Mouse (Mus musculus): ENCODE data around the gene Fam196b. TPM values are rescaled to one million over a fixed set of nuclear protein-coding genes. Genes with fewer than 3 reads are reported as not detected.

The Fam196b gene
- total RNA-seq, 1 experiment = 0.36 TPM

DNA sequence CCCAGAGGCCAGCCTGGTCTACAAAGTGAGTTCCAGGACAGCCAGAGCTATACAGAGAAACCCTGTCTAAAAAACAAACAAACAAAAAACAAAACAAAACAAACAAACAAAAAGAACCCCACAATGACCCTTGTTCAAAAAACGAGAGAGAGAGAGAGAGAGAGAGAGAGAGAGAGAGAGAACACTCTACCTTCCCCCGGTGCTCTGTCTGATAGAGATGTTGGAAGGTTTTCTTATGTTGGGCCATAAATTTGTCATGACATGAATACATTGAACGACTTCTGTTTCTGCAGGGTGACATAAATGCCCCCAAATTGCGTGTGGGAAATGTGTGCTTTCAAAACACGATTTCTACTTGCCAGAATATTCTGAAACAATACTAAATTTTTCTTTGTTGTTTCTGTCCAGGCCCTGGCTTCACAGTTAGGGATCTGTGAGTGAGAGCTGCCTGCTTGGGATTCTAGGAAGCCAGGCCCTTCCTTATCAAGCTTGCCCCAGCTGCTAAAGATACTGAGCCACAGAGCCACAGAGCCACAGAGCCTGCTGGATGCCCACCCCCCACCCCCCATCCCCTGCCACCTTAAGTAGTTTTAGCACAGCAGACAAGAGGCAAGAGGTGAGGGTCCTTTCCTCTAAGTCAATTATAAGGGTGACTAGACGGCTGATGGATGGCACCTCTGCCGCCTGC, 17.9 kb downstream of the Fam196b start:
- no peaks in the 10 kb centered on the region for H3K4me1 ChIP-seq (ENCODE audit: control insufficient read depth in 2 of 2, insufficient read depth in 2 of 2, low read length in 2 of 2, poor library complexity in 1 of 2)
- H3K27ac ChIP-seq (ENCODE audit: insufficient read depth, low read depth, low read length, poor library complexity, severe bottlenecking) = no peak overlapping the region
- H3K9ac ChIP-seq (ENCODE audit: insufficient read depth, low read depth, low read length, poor library complexity, severe bottlenecking) = no peak overlapping the region
- in situ Hi-C loops (cut with MboI; ENCODE audit: low sequenced_read_pairs in 2 of 2, unreplicated experiment in 2 of 2) = no loop called here
- no peaks in the 10 kb centered on the region for H3K9me3 ChIP-seq (ENCODE audit: control insufficient read depth, insufficient read depth, low read depth, low read length)
- H3K4me3 ChIP-seq (ENCODE audit: insufficient read depth in 1 of 2, low read depth in 1 of 2, low read length in 2 of 2, poor library complexity in 1 of 2, severe bottlenecking in 1 of 2) = no peak overlapping the region
- no peak for DNase-seq (ENCODE audit: low read depth, low spot score)
- H3K36me3 ChIP-seq (ENCODE audit: control insufficient read depth, insufficient read depth, low read length, poor library complexity, severe bottlenecking) = no peaks in the 10 kb centered on the region
- no peak for TF ChIP-seq ZC3H11A (IDR thresholded peaks at IDR 0.05; ENCODE audit: borderline replicate concordance, low read depth, low read length)
- no peak for TF ChIP-seq CHD2 (IDR thresholded peaks at IDR 0.05; ENCODE audit: low read depth, low read length)
- no peak for TF ChIP-seq HCFC1 (IDR thresholded peaks at IDR 0.05; ENCODE audit: borderline replicate concordance, insufficient read depth, low read length)
- no peak for TF ChIP-seq ZNF384 (IDR thresholded peaks at IDR 0.05; ENCODE audit: low read depth, low read length)
- no peak for TF ChIP-seq MAFK (IDR thresholded peaks at IDR 0.05; ENCODE audit: insufficient read depth, low read depth, low read length)

DNA sequence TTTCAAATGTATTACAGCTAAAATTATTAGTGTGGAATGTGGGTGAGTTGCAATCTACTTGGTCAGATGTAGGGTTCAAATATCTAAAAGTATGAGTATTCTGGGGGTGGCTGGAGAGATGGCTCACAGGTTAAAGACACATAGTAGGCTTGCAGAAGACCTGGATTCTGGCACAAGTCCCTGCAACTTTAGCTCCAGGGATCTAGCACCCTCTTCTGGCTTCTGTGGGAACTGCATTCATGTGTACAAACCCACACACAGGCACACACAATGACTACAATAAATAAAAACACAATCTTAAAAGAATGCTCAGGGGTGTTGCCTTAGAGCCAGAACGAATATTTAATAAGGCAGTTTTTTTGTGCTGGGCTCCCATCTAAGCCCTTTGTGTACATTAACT, 23.3 kb downstream of the Fam196b start:
- TF ChIP-seq ZNF384 (IDR thresholded peaks at IDR 0.05; ENCODE audit: low read depth, low read length) (no peak), CHD2 (IDR thresholded peaks at IDR 0.05; ENCODE audit: low read depth, low read length) (no peak), HCFC1 (IDR thresholded peaks at IDR 0.05; ENCODE audit: borderline replicate concordance, insufficient read depth, low read length) (no peak), MAFK (IDR thresholded peaks at IDR 0.05; ENCODE audit: insufficient read depth, low read depth, low read length) (no peak), ZC3H11A (IDR thresholded peaks at IDR 0.05; ENCODE audit: borderline replicate concordance, low read depth, low read length) (peak; percentile 78; the same call in 1 of the 2 replicates)
- Histone ChIP-seq H3K27ac (ENCODE audit: insufficient read depth, low read depth, low read length, poor library complexity, severe bottlenecking) (no peak overlapping the region), H3K4me1 (ENCODE audit: control insufficient read depth in 2 of 2, insufficient read depth in 2 of 2, low read length in 2 of 2, poor library complexity in 1 of 2) (no peaks in the 10 kb centered on the region), H3K4me3 (ENCODE audit: insufficient read depth in 1 of 2, low read depth in 1 of 2, low read length in 2 of 2, poor library complexity in 1 of 2, severe bottlenecking in 1 of 2) (no peak overlapping the region), H3K36me3 (ENCODE audit: control insufficient read depth, insufficient read depth, low read length, poor library complexity, severe bottlenecking) (no peaks in the 10 kb centered on the region), H3K9ac (ENCODE audit: insufficient read depth, low read depth, low read length, poor library complexity, severe bottlenecking) (no peak overlapping the region), H3K9me3 (ENCODE audit: control insufficient read depth, insufficient read depth, low read depth, low read length) (no peaks in the 10 kb centered on the region)
- peak; percentile 30 for DNase-seq (ENCODE audit: low read depth, low spot score)
- in situ Hi-C loops (cut with MboI; ENCODE audit: low sequenced_read_pairs in 2 of 2, unreplicated experiment in 2 of 2) = no loop called here

DNA sequence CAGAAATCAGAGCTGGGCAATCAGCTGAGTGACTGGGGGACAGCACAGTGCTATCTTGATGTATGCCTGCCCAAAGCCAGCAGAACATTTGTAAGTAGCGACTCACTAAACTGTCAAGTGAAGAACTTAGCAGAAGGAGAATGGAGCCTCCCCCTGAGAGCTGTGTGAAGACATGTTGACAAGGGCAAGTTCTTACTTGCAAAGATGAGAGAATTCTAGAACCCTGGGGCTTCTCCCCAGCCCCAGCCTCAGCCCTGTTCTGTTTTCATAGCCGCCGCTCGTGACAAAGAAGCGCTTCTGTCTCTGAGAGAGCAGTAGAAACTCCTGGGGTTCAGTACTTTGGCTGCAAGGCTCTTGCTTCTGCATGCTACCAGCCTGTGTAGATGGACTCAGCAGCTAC, 25.1 kb downstream of the Fam196b start:
- TF ChIP-seq ZNF384 (IDR thresholded peaks at IDR 0.05; ENCODE audit: low read depth, low read length) (no peak), CHD2 (IDR thresholded peaks at IDR 0.05; ENCODE audit: low read depth, low read length) (no peak), ZC3H11A (IDR thresholded peaks at IDR 0.05; ENCODE audit: borderline replicate concordance, low read depth, low read length) (no peak), HCFC1 (IDR thresholded peaks at IDR 0.05; ENCODE audit: borderline replicate concordance, insufficient read depth, low read length) (no peak), MAFK (IDR thresholded peaks at IDR 0.05; ENCODE audit: insufficient read depth, low read depth, low read length) (no peak)
- in situ Hi-C loops (cut with MboI; ENCODE audit: low sequenced_read_pairs in 2 of 2, unreplicated experiment in 2 of 2) = no loop called here
- no peak overlapping the region for H3K4me3 ChIP-seq (ENCODE audit: insufficient read depth in 1 of 2, low read depth in 1 of 2, low read length in 2 of 2, poor library complexity in 1 of 2, severe bottlenecking in 1 of 2)

GRCm38 (mm10) chr11:34343742-34344307, 29.2 kb downstream of the Fam196b start:
- TF ChIP-seq HCFC1 (IDR thresholded peaks at IDR 0.05; ENCODE audit: borderline replicate concordance, insufficient read depth, low read length) (no peak), ZNF384 (IDR thresholded peaks at IDR 0.05; ENCODE audit: low read depth, low read length) (no peak), ZC3H11A (IDR thresholded peaks at IDR 0.05; ENCODE audit: borderline replicate concordance, low read depth, low read length) (no peak), CHD2 (IDR thresholded peaks at IDR 0.05; ENCODE audit: low read depth, low read length) (no peak), MAFK (IDR thresholded peaks at IDR 0.05; ENCODE audit: insufficient read depth, low read depth, low read length) (no peak)

More for the DNA sequence above, 25.1 kb downstream of the Fam196b start:
- no peaks in the 10 kb centered on the region for H3K4me1 ChIP-seq (ENCODE audit: control insufficient read depth in 2 of 2, insufficient read depth in 2 of 2, low read length in 2 of 2, poor library complexity in 1 of 2)
- H3K36me3 ChIP-seq (ENCODE audit: control insufficient read depth, insufficient read depth, low read length, poor library complexity, severe bottlenecking) = no peaks in the 10 kb centered on the region
- H3K9me3 ChIP-seq (ENCODE audit: control insufficient read depth, insufficient read depth, low read depth, low read length) = no peaks in the 10 kb centered on the region
- DNase-seq (ENCODE audit: low read depth, low spot score) = no peak
- H3K27ac ChIP-seq (ENCODE audit: insufficient read depth, low read depth, low read length, poor library complexity, severe bottlenecking) = no peak overlapping the region
- H3K9ac ChIP-seq (ENCODE audit: insufficient read depth, low read depth, low read length, poor library complexity, severe bottlenecking) = no peak overlapping the region

More at GRCm38 (mm10) chr11:34343742-34344307, 29.2 kb downstream of the Fam196b start:
- in situ Hi-C loops (cut with MboI; ENCODE audit: low sequenced_read_pairs in 2 of 2, unreplicated experiment in 2 of 2) = no loop called here
- no peak overlapping the region for H3K4me3 ChIP-seq (ENCODE audit: insufficient read depth in 1 of 2, low read depth in 1 of 2, low read length in 2 of 2, poor library complexity in 1 of 2, severe bottlenecking in 1 of 2)
- no peak for DNase-seq (ENCODE audit: low read depth, low spot score)
- no peaks in the 10 kb centered on the region for H3K4me1 ChIP-seq (ENCODE audit: control insufficient read depth in 2 of 2, insufficient read depth in 2 of 2, low read length in 2 of 2, poor library complexity in 1 of 2)
- H3K27ac ChIP-seq (ENCODE audit: insufficient read depth, low read depth, low read length, poor library complexity, severe bottlenecking) = no peak overlapping the region
- H3K36me3 ChIP-seq (ENCODE audit: control insufficient read depth, insufficient read depth, low read length, poor library complexity, severe bottlenecking) = no peaks in the 10 kb centered on the region
- no peaks in the 10 kb centered on the region for H3K9me3 ChIP-seq (ENCODE audit: control insufficient read depth, insufficient read depth, low read depth, low read length)
- H3K9ac ChIP-seq (ENCODE audit: insufficient read depth, low read depth, low read length, poor library complexity, severe bottlenecking) = no peak overlapping the region

Measured in ES-E14 (cell line).